Mouse (Mus musculus): ENCODE results near the gene Slc35f3. TPM values are rescaled to one million over a fixed set of nuclear protein-coding genes. Genes with fewer than 3 reads are reported as not detected.
A peak's percentile ranks its signal among the peaks of the same experiment; 100 is the strongest.

Gene Slc35f3
- polyA plus RNA-seq, 1 experiment = not detected

GRCm38 (mm10) chr8:126371871-126372270 lies 73.5 kb downstream of the Slc35f3 start:
- H3K36me3 ChIP-seq (ENCODE audit: control insufficient read depth, insufficient read depth) = no peaks in the 10 kb centered on the region
- TF ChIP-seq MAX (IDR thresholded peaks at IDR 0.05) (no peak), CTCF (IDR thresholded peaks at IDR 0.05; ENCODE audit: control insufficient read depth, insufficient read depth, insufficient read length) (no peak), USF1 (IDR thresholded peaks at IDR 0.05; ENCODE audit: low read depth) (no peak), FOSL1 (IDR thresholded peaks at IDR 0.05; ENCODE audit: insufficient read depth, low read length, poor library complexity, severe bottlenecking) (no peak), CEBPB (IDR thresholded peaks at IDR 0.05; ENCODE audit: low read depth) (no peak), MYOG (IDR thresholded peaks at IDR 0.05; ENCODE audit: control insufficient read depth, extremely low read depth, insufficient read length) (no peak), MYOD1 (IDR thresholded peaks at IDR 0.05; ENCODE audit: control insufficient read depth, insufficient read length, low read depth) (no peak)
- H3K27me3 ChIP-seq (ENCODE audit: control insufficient read depth, insufficient read depth, insufficient read length) = peaks cover 36% of the 10 kb centered on the region
- no peak overlapping the region for H3ac ChIP-seq (ENCODE audit: control insufficient read depth, insufficient read length, low read depth)
- no peaks in the 10 kb centered on the region for H3K79me2 ChIP-seq (ENCODE audit: control insufficient read depth, insufficient read depth)
- H3K79me3 ChIP-seq (ENCODE audit: low read depth) = no peaks in the 10 kb centered on the region
- H3K4me3 ChIP-seq (ENCODE audit: insufficient read depth, poor library complexity, severe bottlenecking) = no peak overlapping the region

- no peak overlapping the region for H3ac ChIP-seq (ENCODE audit: control insufficient read depth, insufficient read length, low read depth)
- H3K27me3 ChIP-seq (ENCODE audit: control insufficient read depth, insufficient read depth, insufficient read length) = peaks cover 33% of the 10 kb centered on the region
- H3K4me3 ChIP-seq (ENCODE audit: insufficient read depth, poor library complexity, severe bottlenecking) = no peak overlapping the region
- no peaks in the 10 kb centered on the region for H3K79me2 ChIP-seq (ENCODE audit: control insufficient read depth, insufficient read depth)
- TF ChIP-seq MAX (IDR thresholded peaks at IDR 0.05) = no peak
- no peak for TF ChIP-seq MYOD1 (IDR thresholded peaks at IDR 0.05; ENCODE audit: control insufficient read depth, insufficient read length, low read depth)
- no peak for TF ChIP-seq CTCF (IDR thresholded peaks at IDR 0.05; ENCODE audit: control insufficient read depth, insufficient read depth, insufficient read length)
- H3K79me3 ChIP-seq (ENCODE audit: low read depth) = no peaks in the 10 kb centered on the region
- no peaks in the 10 kb centered on the region for H3K36me3 ChIP-seq (ENCODE audit: control insufficient read depth, insufficient read depth)
Measured at GRCm38 (mm10) chr8:126379580-126379979, 81.2 kb downstream of the Slc35f3 start.

GRCm38 (mm10) chr8:126380141-126380540 lies 81.8 kb downstream of the Slc35f3 start:
- Histone ChIP-seq H3K36me3 (ENCODE audit: control insufficient read depth, insufficient read depth) (no peaks in the 10 kb centered on the region), H3K4me3 (ENCODE audit: insufficient read depth, poor library complexity, severe bottlenecking) (no peak overlapping the region), H3K79me2 (ENCODE audit: control insufficient read depth, insufficient read depth) (no peaks in the 10 kb centered on the region), H3ac (ENCODE audit: control insufficient read depth, insufficient read length, low read depth) (no peak overlapping the region), H3K27me3 (ENCODE audit: control insufficient read depth, insufficient read depth, insufficient read length) (peaks cover 31% of the 10 kb centered on the region), H3K79me3 (ENCODE audit: low read depth) (no peaks in the 10 kb centered on the region)
- TF ChIP-seq CTCF (IDR thresholded peaks at IDR 0.05; ENCODE audit: control insufficient read depth, insufficient read depth, insufficient read length) (no peak), MYOD1 (IDR thresholded peaks at IDR 0.05; ENCODE audit: control insufficient read depth, insufficient read length, low read depth) (no peak), FOSL1 (IDR thresholded peaks at IDR 0.05; ENCODE audit: insufficient read depth, low read length, poor library complexity, severe bottlenecking) (no peak), USF1 (IDR thresholded peaks at IDR 0.05; ENCODE audit: low read depth) (no peak), CEBPB (IDR thresholded peaks at IDR 0.05; ENCODE audit: low read depth) (no peak), MAX (IDR thresholded peaks at IDR 0.05) (no peak), MYOG (IDR thresholded peaks at IDR 0.05; ENCODE audit: control insufficient read depth, extremely low read depth, insufficient read length) (no peak)

GRCm38 (mm10) chr8:126381299-126381698 lies 82.9 kb downstream of the Slc35f3 start:
- TF ChIP-seq CTCF (IDR thresholded peaks at IDR 0.05; ENCODE audit: control insufficient read depth, insufficient read depth, insufficient read length) = no peak
- TF ChIP-seq USF1 (IDR thresholded peaks at IDR 0.05; ENCODE audit: low read depth) = no peak
- no peak for TF ChIP-seq CEBPB (IDR thresholded peaks at IDR 0.05; ENCODE audit: low read depth)
- TF ChIP-seq FOSL1 (IDR thresholded peaks at IDR 0.05; ENCODE audit: insufficient read depth, low read length, poor library complexity, severe bottlenecking) = no peak
- no peak for TF ChIP-seq MYOD1 (IDR thresholded peaks at IDR 0.05; ENCODE audit: control insufficient read depth, insufficient read length, low read depth)
- no peak for TF ChIP-seq MYOG (IDR thresholded peaks at IDR 0.05; ENCODE audit: control insufficient read depth, extremely low read depth, insufficient read length)
- no peak for TF ChIP-seq MAX (IDR thresholded peaks at IDR 0.05)
- H3ac ChIP-seq (ENCODE audit: control insufficient read depth, insufficient read length, low read depth) = no peak overlapping the region
- no peaks in the 10 kb centered on the region for H3K79me2 ChIP-seq (ENCODE audit: control insufficient read depth, insufficient read depth)
- no peaks in the 10 kb centered on the region for H3K36me3 ChIP-seq (ENCODE audit: control insufficient read depth, insufficient read depth)
- peaks cover 30% of the 10 kb centered on the region for H3K27me3 ChIP-seq (ENCODE audit: control insufficient read depth, insufficient read depth, insufficient read length)
- no peaks in the 10 kb centered on the region for H3K79me3 ChIP-seq (ENCODE audit: low read depth)
- H3K4me3 ChIP-seq (ENCODE audit: insufficient read depth, poor library complexity, severe bottlenecking) = no peak overlapping the region

GRCm38 (mm10) chr8:126382216-126382615 lies 83.9 kb downstream of the Slc35f3 start:
- Histone ChIP-seq H3K4me3 (ENCODE audit: insufficient read depth, poor library complexity, severe bottlenecking) (no peak overlapping the region), H3K36me3 (ENCODE audit: control insufficient read depth, insufficient read depth) (no peaks in the 10 kb centered on the region), H3ac (ENCODE audit: control insufficient read depth, insufficient read length, low read depth) (no peak overlapping the region), H3K79me2 (ENCODE audit: control insufficient read depth, insufficient read depth) (no peaks in the 10 kb centered on the region), H3K79me3 (ENCODE audit: low read depth) (no peaks in the 10 kb centered on the region), H3K27me3 (ENCODE audit: control insufficient read depth, insufficient read depth, insufficient read length) (peaks cover 20% of the 10 kb centered on the region)
- TF ChIP-seq FOSL1 (IDR thresholded peaks at IDR 0.05; ENCODE audit: insufficient read depth, low read length, poor library complexity, severe bottlenecking) (no peak), MYOD1 (IDR thresholded peaks at IDR 0.05; ENCODE audit: control insufficient read depth, insufficient read length, low read depth) (no peak), USF1 (IDR thresholded peaks at IDR 0.05; ENCODE audit: low read depth) (no peak), CTCF (IDR thresholded peaks at IDR 0.05; ENCODE audit: control insufficient read depth, insufficient read depth, insufficient read length) (no peak)

- Histone ChIP-seq H3ac (ENCODE audit: control insufficient read depth, insufficient read length, low read depth) (no peak overlapping the region), H3K27me3 (ENCODE audit: control insufficient read depth, insufficient read depth, insufficient read length) (peaks cover 19% of the 10 kb centered on the region), H3K36me3 (ENCODE audit: control insufficient read depth, insufficient read depth) (no peaks in the 10 kb centered on the region), H3K79me3 (ENCODE audit: low read depth) (no peaks in the 10 kb centered on the region), H3K4me3 (ENCODE audit: insufficient read depth, poor library complexity, severe bottlenecking) (no peak overlapping the region), H3K79me2 (ENCODE audit: control insufficient read depth, insufficient read depth) (no peaks in the 10 kb centered on the region)
- TF ChIP-seq CTCF (IDR thresholded peaks at IDR 0.05; ENCODE audit: control insufficient read depth, insufficient read depth, insufficient read length) = peak; percentile 8
- TF ChIP-seq MAX (IDR thresholded peaks at IDR 0.05) = no peak
Measured at GRCm38 (mm10) chr8:126382749-126383148, 84.4 kb downstream of the Slc35f3 start.

Data from C2C12 (cell line).